Mouse (Mus musculus) neural tube, embryonic 11.5 days (tissue): ENCODE measurements around the gene Ryr2. TPM values are rescaled to one million over a fixed set of nuclear protein-coding genes. Genes with fewer than 3 reads are reported as not detected.

Experiments used
- ATAC-seq: fragments of 200-750 bp; cut with Nextera tagmentation; 2 replicates; pipeline ENCODE4 v1.8.0; 2017; ENCODE audit warnings: moderate number of reproducible peaks, mild to moderate bottlenecking, moderate TSS enrichment, moderate library complexity; ENCODE audit not compliant: insufficient read depth, low FRiP score, low TSS enrichment
- DNase-seq: peaks from one replicate; pipeline ENCODE4 v3.0.0-alpha.2; 2015; ENCODE audit warnings: low spot score
- H3K27ac ChIP-seq: fragments of 300-500 bp; sonication (generic); 2 replicates; pipeline ENCODE4 v1.5.1; 2014; ENCODE audit warnings: low read depth, mild to moderate bottlenecking, low read length
- H3K27me3 ChIP-seq: fragments of 300-500 bp; sonication (generic); 2 replicates; pipeline ENCODE4 v1.6.1; 2014; ENCODE audit warnings: mild to moderate bottlenecking, low read length, mixed read lengths; ENCODE audit not compliant: control insufficient read depth, insufficient read depth
- H3K36me3 ChIP-seq: fragments of 300-500 bp; sonication (generic); 2 replicates; pipeline ENCODE4 v1.6.1; 2014; ENCODE audit warnings: mild to moderate bottlenecking, low read length, moderate library complexity, mixed read lengths; ENCODE audit not compliant: control insufficient read depth, insufficient read depth
- H3K4me1 ChIP-seq: fragments of 300-500 bp; sonication (generic); 2 replicates; pipeline ENCODE4 v1.6.1; 2014; ENCODE audit warnings: low read length, mixed read lengths; ENCODE audit not compliant: control insufficient read depth, insufficient read depth
- H3K4me2 ChIP-seq: fragments of 300-500 bp; sonication (generic); 2 replicates; pipeline ENCODE4 v1.6.1; 2014; ENCODE audit warnings: low read depth, mild to moderate bottlenecking, moderate library complexity
- H3K4me3 ChIP-seq: fragments of 300-500 bp; sonication (generic); 2 replicates; pipeline ENCODE4 v1.5.1; 2014; ENCODE audit warnings: low read depth, low read length
- H3K9ac ChIP-seq: fragments of 300-500 bp; sonication (generic); 2 replicates; pipeline ENCODE4 v1.6.1; 2014; ENCODE audit warnings: mild to moderate bottlenecking, low read length
- H3K9me3 ChIP-seq: fragments of 300-500 bp; sonication (generic); 2 replicates; pipeline ENCODE4 v1.6.1; 2016; ENCODE audit warnings: low read length; ENCODE audit not compliant: control insufficient read depth
- WGBS: fragments of 180-500 bp; shearing (Covaris S2); extraction: QIAGEN DNeasy Blood & Tissue Kit; methylation state at CpG from one replicate; pipeline ENCODE4 v1.1.7; 2014; 5-methylcytosine and 5-hydroxymethylcytosine counted together
- polyA plus RNA-seq: library from polyadenylated mRNA; unstranded; fragments of >200 nt; fragmentation: Nextera tagmentation; extraction: Ambion mirVana; gene quantifications from 2 replicates; pipeline ENCODE4 v1.2.1, GENCODE M21; 2014

Ryr2 gene
- polyA plus RNA-seq, 1 experiment from 2014 or later, result 0.34 TPM

DNA sequence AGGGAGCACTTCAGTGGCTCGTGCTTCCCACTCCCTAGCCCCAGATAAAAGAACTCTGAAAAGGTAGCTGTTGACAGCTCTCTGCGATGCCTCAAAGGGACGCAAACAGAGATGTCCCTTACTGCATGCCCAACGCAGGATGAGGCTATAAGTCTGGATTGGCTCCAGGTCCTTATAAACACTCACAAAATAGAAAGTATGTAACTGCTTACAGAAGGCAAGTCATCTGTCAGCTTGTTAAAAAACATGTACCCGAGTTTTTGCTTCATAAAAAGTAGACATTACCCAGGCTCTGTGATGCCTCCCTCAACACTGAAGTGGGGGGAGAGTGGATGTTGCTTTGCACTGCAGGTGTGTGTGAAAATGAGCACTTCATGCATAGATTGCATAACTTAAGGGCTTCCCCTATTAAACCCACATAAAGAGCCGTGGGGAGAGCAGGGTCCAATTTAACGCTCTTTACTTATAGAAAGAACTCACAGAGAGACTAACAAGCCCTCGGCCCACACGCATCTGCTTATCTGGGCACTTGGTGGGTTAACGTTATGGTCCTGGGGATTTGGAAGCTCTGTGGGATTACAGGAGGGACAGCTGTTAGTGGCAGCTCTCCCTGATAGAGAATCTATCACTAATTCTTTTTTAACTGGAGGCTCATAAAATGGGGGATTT, 23.2 kb downstream of the Ryr2 start:
- H3K4me3 ChIP-seq, result no peak overlapping the region
- DNase-seq (no peak), ATAC-seq (peak; percentile 41; the same call in 1 of the 2 replicates)
- no peaks in the 10 kb centered on the region for H3K4me1 ChIP-seq
- H3K36me3 ChIP-seq, result no peaks in the 10 kb centered on the region
- 65% methylated on average over 10 of the region's 10 CpGs for WGBS
- no peaks in the 10 kb centered on the region for H3K27me3 ChIP-seq
- H3K27ac ChIP-seq, result no peak overlapping the region
- H3K9ac ChIP-seq, result no peak overlapping the region
- H3K9me3 ChIP-seq, result no peaks in the 10 kb centered on the region
- H3K4me2 ChIP-seq, result no peak overlapping the region

DNA sequence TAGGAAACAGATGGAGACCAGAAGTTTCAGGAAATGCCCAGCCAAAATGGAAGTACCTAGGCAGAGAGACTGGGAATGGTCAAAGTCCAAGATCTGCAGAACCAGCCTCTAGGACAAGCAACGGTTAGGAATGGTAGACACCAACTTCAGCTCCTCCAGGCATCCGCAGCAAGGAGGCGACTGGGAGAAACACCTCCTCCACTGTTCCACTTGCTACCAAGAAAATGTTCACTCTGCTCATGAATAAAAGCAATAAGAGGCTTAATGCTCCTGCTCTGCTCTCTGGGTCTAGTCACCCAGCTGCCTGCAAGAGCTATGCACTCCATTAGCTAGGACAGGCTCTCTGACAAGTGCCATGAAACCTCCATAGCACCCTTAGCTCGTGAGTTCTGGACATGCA, 26.2 kb downstream of the Ryr2 start:
- Histone ChIP-seq H3K27ac (no peak overlapping the region), H3K36me3 (no peaks in the 10 kb centered on the region), H3K27me3 (no peaks in the 10 kb centered on the region), H3K4me2 (no peak overlapping the region), H3K9me3 (no peaks in the 10 kb centered on the region), H3K9ac (no peak overlapping the region), H3K4me1 (no peaks in the 10 kb centered on the region), H3K4me3 (no peak overlapping the region)
- no peak for DNase-seq
- WGBS, result 91% methylated on average over 4 of the region's 4 CpGs
- ATAC-seq, result no peak

- Histone ChIP-seq H3K27me3 (no peaks in the 10 kb centered on the region), H3K36me3 (no peaks in the 10 kb centered on the region), H3K9me3 (no peaks in the 10 kb centered on the region), H3K27ac (no peak overlapping the region), H3K9ac (no peak overlapping the region), H3K4me2 (no peak overlapping the region), H3K4me3 (no peak overlapping the region), H3K4me1 (no peaks in the 10 kb centered on the region)
- DNase-seq, result no peak
- no peak for ATAC-seq
- WGBS, result 85% methylated on average over 4 of the region's 4 CpGs
Measured at GRCm38 (mm10) chr13:12079536-12079935, 27.2 kb downstream of the Ryr2 start.

DNA sequence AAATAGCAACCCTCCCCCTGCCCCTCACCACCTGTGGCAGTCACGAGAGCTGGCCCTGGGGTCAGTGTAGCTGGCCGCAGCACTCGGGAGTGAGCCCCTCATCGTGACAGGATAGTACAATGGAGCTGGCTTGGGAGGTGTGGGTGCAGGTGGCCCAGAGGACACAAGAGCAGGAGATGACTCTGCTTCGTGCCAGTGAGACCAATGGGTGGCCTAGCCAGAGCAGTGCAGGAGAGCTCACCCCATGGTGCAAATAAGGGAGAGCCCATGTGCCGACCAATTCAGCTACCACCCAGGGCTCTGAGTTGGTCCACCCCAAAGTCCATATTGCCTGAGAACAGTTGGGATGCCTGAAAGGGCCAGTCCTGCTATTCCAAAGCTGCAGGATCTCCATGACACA, 31.8 kb downstream of the Ryr2 start:
- Histone ChIP-seq H3K4me3 (no peak overlapping the region), H3K9me3 (no peaks in the 10 kb centered on the region), H3K27me3 (no peaks in the 10 kb centered on the region), H3K9ac (no peak overlapping the region), H3K27ac (no peak overlapping the region), H3K4me2 (no peak overlapping the region), H3K4me1 (no peaks in the 10 kb centered on the region), H3K36me3 (no peaks in the 10 kb centered on the region)
- no peak for DNase-seq
- no peak for ATAC-seq
- 90% methylated on average over 6 of the region's 6 CpGs for WGBS

DNA sequence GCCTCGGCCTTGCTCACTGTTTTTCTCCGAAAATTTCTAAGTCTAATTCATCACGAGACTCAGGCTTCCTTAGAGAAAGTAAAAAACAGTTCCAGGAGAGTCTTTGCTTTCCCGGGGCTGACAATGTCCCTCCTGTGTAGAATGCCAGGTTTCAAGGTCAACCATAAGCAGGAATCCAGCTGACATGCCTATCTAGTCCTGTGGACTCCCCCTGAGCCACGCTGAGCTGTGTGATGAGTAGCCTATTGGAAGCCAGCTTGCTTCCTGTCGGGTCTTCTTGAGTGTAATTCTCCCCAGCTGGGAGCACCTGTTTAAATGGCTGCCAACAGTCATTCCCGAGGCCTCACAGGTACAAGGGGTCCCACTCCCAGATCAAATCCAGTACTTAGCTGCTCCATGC, 34.2 kb downstream of the Ryr2 start:
- Histone ChIP-seq H3K36me3 (no peaks in the 10 kb centered on the region), H3K9ac (no peak overlapping the region), H3K27ac (no peak overlapping the region), H3K4me1 (no peaks in the 10 kb centered on the region), H3K4me2 (no peak overlapping the region), H3K9me3 (no peaks in the 10 kb centered on the region), H3K4me3 (no peak overlapping the region), H3K27me3 (no peaks in the 10 kb centered on the region)
- WGBS, result 55% methylated on average over 7 of the region's 7 CpGs
- no peak for ATAC-seq
- no peak for DNase-seq

DNA sequence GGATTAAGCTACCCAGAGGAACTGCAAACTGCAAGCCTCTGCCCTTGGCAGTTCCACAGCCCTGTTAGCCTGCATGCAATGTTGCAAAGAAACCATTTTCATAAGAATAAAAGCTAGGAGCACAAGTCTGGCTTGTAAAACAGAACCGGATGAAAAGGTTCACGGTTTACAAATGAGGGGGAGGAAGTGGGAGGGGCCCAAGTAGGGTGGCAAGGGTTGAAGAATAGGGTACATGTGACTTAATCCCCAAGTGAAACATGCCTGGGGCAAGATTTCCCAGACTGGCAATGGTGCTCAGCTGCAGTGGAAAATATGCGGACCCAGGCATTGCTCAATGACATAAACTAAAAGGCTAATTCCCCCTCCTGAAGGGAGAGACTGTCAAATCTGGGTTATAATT, 34.6 kb downstream of the Ryr2 start:
- Histone ChIP-seq H3K4me2 (no peak overlapping the region), H3K4me3 (no peak overlapping the region), H3K9me3 (no peaks in the 10 kb centered on the region), H3K27me3 (no peaks in the 10 kb centered on the region), H3K9ac (no peak overlapping the region), H3K4me1 (no peaks in the 10 kb centered on the region), H3K36me3 (no peaks in the 10 kb centered on the region), H3K27ac (no peak overlapping the region)
- 50% methylated on average over 3 of the region's 3 CpGs for WGBS
- DNase-seq (no peak), ATAC-seq (no peak)

DNA sequence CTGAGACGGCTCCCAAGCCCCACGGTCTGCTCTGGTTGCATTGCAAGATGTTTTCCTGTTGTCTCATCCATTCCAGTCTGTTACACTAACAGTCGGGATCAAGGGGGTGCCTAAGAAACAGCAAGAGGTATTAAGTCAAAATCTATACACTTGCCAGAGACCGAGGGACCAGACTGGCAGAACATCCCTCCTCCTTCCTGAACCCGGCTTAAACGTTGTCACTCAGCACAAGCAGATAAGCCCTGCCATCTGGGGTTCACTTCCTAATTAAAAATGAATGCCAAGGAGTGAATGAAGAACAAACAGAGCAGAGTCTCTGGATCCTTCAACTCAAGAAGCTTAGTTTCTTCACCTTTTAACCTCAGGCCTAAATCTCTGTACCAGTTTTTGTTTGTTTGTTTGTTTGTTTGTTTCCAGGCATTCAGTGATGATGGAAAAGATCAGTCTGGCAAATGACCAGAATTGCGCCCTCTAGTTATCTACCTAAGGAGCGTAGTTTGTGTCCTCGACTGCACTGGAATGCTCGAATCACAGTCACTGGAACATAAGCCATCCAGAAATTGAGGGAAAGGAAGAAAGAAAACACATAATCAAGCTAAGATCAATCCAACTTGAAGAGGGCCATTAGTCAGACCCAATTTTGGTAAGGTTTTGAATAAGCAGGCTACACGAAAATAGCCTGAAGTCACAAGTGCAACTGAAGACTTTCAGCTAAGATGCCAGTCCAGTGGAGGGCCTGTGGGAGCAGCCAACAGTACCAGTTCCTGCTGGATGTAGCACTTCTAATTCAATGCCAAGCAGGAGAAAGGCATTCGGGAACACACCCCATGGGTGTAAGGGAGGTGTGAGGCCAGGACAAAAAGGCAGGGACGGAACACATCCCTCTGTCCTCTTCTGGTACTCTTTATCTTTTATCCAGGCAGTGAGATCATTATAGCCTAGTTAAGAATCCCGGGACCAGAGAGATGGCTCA, 36.3 kb downstream of the Ryr2 start:
- H3K27me3 ChIP-seq, result no peaks in the 10 kb centered on the region
- H3K36me3 ChIP-seq, result no peaks in the 10 kb centered on the region
- H3K9ac ChIP-seq, result no peak overlapping the region
- no peaks in the 10 kb centered on the region for H3K4me1 ChIP-seq
- no peak for ATAC-seq
- DNase-seq, result no peak
- H3K4me2 ChIP-seq, result no peak overlapping the region
- 87% methylated on average over 14 of the region's 14 CpGs for WGBS
- H3K9me3 ChIP-seq, result no peaks in the 10 kb centered on the region
- no peak overlapping the region for H3K27ac ChIP-seq
- H3K4me3 ChIP-seq, result no peak overlapping the region

DNA sequence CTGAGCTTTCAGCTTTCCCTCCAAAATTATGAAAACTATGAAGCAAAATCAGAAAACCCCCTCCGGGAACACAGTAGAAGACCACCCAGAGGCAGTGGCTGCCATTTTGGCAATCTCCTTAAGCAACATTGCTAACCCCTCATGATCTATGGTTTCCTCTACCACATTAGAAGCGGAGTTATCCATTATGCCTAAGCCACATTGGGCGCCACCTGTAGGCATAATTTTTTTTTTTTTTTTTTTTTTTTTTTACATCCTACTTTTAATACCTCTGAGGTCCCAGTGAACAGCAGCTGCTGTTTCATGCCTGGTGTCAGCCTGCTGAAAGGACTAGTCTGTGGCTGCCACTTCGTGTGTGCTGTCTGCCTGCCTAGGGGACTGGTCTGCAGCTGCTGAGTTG, 42.2 kb downstream of the Ryr2 start:
- Histone ChIP-seq H3K4me3 (no peak overlapping the region), H3K27ac (no peak overlapping the region), H3K36me3 (no peaks in the 10 kb centered on the region), H3K4me1 (no peaks in the 10 kb centered on the region), H3K4me2 (no peak overlapping the region), H3K9me3 (no peaks in the 10 kb centered on the region), H3K9ac (no peak overlapping the region), H3K27me3 (no peaks in the 10 kb centered on the region)
- DNase-seq (no peak), ATAC-seq (no peak)
- 86% methylated on average over 4 of the region's 4 CpGs for WGBS

- H3K27ac ChIP-seq, result no peak overlapping the region
- no peaks in the 10 kb centered on the region for H3K27me3 ChIP-seq
- ATAC-seq, result no peak
- H3K9ac ChIP-seq, result no peak overlapping the region
- no peak overlapping the region for H3K4me3 ChIP-seq
- H3K36me3 ChIP-seq, result no peaks in the 10 kb centered on the region
- no peaks in the 10 kb centered on the region for H3K9me3 ChIP-seq
- no peaks in the 10 kb centered on the region for H3K4me1 ChIP-seq
- H3K4me2 ChIP-seq, result no peak overlapping the region
- DNase-seq, result no peak
- WGBS, result 83% methylated on average over 4 of the region's 4 CpGs
Measured at GRCm38 (mm10) chr13:12063561-12063960, 43.2 kb downstream of the Ryr2 start.
